Mouse (Mus musculus) spleen, adult 2 months (tissue): Measurements from ENCODE around the gene Irx3.

Experiments used
- CTCF ChIP-seq: fragments of 200-500 bp; IDR thresholded peaks from 2 replicates; pipeline ENCODE4 v1.5.1; 2011; ENCODE audit warnings: mild to moderate bottlenecking, inconsistent platforms; ENCODE audit not compliant: insufficient read depth, insufficient read length, insufficient replicate concordance; ENCODE audit errors: extremely low read depth
- POLR2A ChIP-seq: fragments of 200-500 bp; IDR thresholded peaks from 2 replicates; pipeline ENCODE4 v1.6.1; 2011; ENCODE audit warnings: low read depth, low read length, inconsistent platforms

GRCm38 (mm10) chr8:91782940-91783339 is 18.9 kb downstream of the Irx3 start:
- TF ChIP-seq POLR2A (no peak), CTCF (no peak)
